Mouse (Mus musculus) ovary, postnatal 36 days (tissue): Measurements from ENCODE around the gene Sdk1.

ENCODE experiments used
- DNase-seq: peaks from one replicate; pipeline ENCODE4 v3.0.0; 2022; ENCODE audit warnings: low spot score, mixed read lengths

The Sdk1 gene

DNA sequence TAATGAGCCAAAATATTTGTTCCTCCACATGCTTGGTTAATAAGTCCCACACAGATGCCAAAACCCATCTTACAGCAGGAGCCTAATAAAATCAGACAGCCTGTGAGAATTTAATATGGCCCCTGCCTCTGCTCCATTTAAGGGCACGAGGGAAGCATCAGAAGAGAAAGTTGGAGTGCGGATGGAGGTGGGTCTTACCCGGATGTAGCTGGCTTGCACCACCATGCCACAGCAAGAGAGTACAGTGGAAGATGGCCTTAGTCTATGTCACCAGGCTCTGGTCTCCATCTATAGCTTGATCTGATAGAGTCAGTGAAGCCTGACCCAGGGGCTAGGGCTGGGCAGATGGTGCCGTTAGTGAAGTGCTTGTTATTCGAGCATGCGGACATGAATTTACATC lies 1014.9 kb downstream of the Sdk1 start:
- DNase-seq = no peak

DNA sequence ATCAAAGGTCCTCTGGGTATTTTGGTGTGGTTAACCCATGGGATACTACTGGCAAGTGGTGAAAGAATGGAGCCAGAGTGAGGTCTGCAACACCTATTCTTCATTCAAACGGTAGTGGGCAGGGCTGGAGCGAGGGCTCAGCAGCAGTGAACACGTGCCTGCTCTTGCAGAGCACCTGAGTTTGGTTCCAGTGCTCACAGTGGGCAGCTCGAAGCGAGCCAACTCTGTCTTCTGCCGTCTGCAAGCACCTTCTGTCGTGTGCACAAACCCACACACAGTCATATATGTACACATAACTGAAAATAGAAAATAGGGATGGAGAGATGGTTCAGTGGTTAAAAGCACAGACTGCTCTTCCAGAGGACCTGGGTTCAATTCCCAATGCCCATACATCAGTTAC lies 1017.4 kb downstream of the Sdk1 start:
- DNase-seq = no peak

DNA sequence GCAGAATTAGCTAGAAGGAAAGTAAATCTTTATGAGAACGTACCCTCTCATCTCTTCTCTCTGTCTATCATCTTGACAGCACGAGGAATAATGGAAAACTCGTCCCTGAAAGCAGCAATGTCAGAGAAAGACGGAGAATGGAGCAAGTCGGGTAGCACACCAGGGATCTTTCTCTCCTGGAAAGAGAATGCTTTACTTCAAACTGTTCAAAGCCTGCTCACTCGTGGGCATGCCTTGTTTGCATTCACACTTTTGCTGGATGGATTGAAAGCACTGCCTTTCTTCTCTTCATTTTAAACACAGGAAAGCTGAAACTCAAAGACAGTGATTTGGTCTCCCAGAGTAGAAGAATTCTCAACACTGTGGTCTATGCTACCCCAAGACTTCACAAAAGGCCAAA lies 1020.8 kb downstream of the Sdk1 start:
- DNase-seq = no peak
